Mouse (Mus musculus) lung, embryonic 14.5 days (tissue): ENCODE measurements around the gene Olfr1411. TPM values are rescaled to one million over a fixed set of nuclear protein-coding genes. Genes with fewer than 3 reads are reported as not detected.

Experiments
- ATAC-seq: fragments of 200-750 bp; cut with Nextera tagmentation; 2 replicates; pipeline ENCODE4 v1.8.0; 2017; ENCODE audit warnings: mild to moderate bottlenecking, moderate TSS enrichment, moderate library complexity; ENCODE audit not compliant: insufficient read depth
- DNase-seq: peaks from one replicate; pipeline ENCODE4 v3.0.0-alpha.2; 2015
- H3K27ac ChIP-seq: fragments of 300-500 bp; sonication (generic); 2 replicates; pipeline ENCODE4 v1.5.1; 2014; ENCODE audit warnings: low read depth, mild to moderate bottlenecking, moderate library complexity
- H3K27me3 ChIP-seq: fragments of 300-500 bp; sonication (generic); 2 replicates; pipeline ENCODE4 v1.6.1; 2014; ENCODE audit warnings: low read length, control low read depth; ENCODE audit not compliant: insufficient read depth
- H3K36me3 ChIP-seq: fragments of 300-500 bp; sonication (generic); 2 replicates; pipeline ENCODE4 v1.6.1; 2014; ENCODE audit warnings: control low read depth; ENCODE audit not compliant: insufficient read depth
- H3K4me1 ChIP-seq: fragments of 300-500 bp; sonication (generic); 2 replicates; pipeline ENCODE4 v1.6.1; 2014; ENCODE audit warnings: antibody characterized with exemption, control low read depth; ENCODE audit not compliant: insufficient read depth
- H3K4me2 ChIP-seq: fragments of 300-500 bp; sonication (generic); 2 replicates; pipeline ENCODE4 v1.6.1; 2014; ENCODE audit warnings: mild to moderate bottlenecking
- H3K4me3 ChIP-seq: fragments of 300-500 bp; sonication (generic); 2 replicates; pipeline ENCODE4 v1.5.1; 2014; ENCODE audit warnings: low read depth, low read length
- H3K9ac ChIP-seq: fragments of 300-500 bp; sonication (generic); 2 replicates; pipeline ENCODE4 v1.6.1; 2014
- H3K9me3 ChIP-seq: fragments of 300-500 bp; sonication (generic); 2 replicates; pipeline ENCODE4 v1.6.1; 2016; ENCODE audit warnings: low read depth, low read length, control low read depth
- CTCF ChIP-seq: IDR thresholded peaks from 2 replicates; pipeline ENCODE4 v1.5.1; 2016; ENCODE audit warnings: antibody characterized with exemption, low read depth
- WGBS: fragments of 180-500 bp; shearing (Covaris S2); extraction: QIAGEN DNeasy Blood & Tissue Kit; methylation state at CpG from one replicate; pipeline ENCODE4 v1.1.7; 2014; 5-methylcytosine and 5-hydroxymethylcytosine counted together
- polyA plus RNA-seq: library from polyadenylated mRNA; unstranded; fragments of >200 nt; fragmentation: Nextera tagmentation; extraction: Ambion mirVana; gene quantifications from 2 replicates; pipeline ENCODE4 v1.2.1, GENCODE M21; 2014

The Olfr1411 gene
- polyA plus RNA-seq, 1 experiment from 2014 or later: not detected

GRCm38 (mm10) chr1:92647026-92647425, 52.8 kb downstream of the Olfr1411 start:
- Histone ChIP-seq H3K9ac (no peak overlapping the region), H3K27ac (no peak overlapping the region), H3K4me1 (peaks cover 3% of the 10 kb centered on the region; the same call in 1 of the 2 replicates), H3K4me3 (no peak overlapping the region), H3K9me3 (no peaks in the 10 kb centered on the region), H3K27me3 (no peaks in the 10 kb centered on the region), H3K4me2 (no peak overlapping the region), H3K36me3 (no peaks in the 10 kb centered on the region)
- DNase-seq: no peak
- no peak for ATAC-seq
- WGBS: 60% methylated on average over 4 of the region's 4 CpGs
- TF ChIP-seq CTCF: no peak

Other genes with a start within 250 kb of the Olfr1411 start
- gene Ndufa10, start 120.6 kb upstream of the Olfr1411 start, polyA plus RNA-seq: 265 and 268 TPM in 2 replicates
- not detected in 2 replicates for gene Olfr1416, start 109.3 kb upstream of the Olfr1411 start, polyA plus RNA-seq
- gene Olfr1415, start 98.3 kb upstream of the Olfr1411 start, polyA plus RNA-seq: not detected in 2 replicates
- gene Olfr1414, start 75.8 kb upstream of the Olfr1411 start, polyA plus RNA-seq: not detected in 2 replicates
- not detected in 2 replicates for gene Olfr1413, start 23.1 kb upstream of the Olfr1411 start, polyA plus RNA-seq
- gene Olfr1412, start 8.6 kb upstream of the Olfr1411 start, polyA plus RNA-seq: not detected in 2 replicates
- not detected in 2 replicates for gene Olfr1410, start 11.4 kb downstream of the Olfr1411 start, polyA plus RNA-seq
- gene Olfr12, start 23.4 kb downstream of the Olfr1411 start, polyA plus RNA-seq: not detected in 2 replicates
- 391 and 414 TPM in 2 replicates for gene Cops9, start 47.6 kb downstream of the Olfr1411 start, polyA plus RNA-seq
- not detected in 2 replicates for gene Otos, start 54.4 kb downstream of the Olfr1411 start, polyA plus RNA-seq
- 36.3 and 42.4 TPM in 2 replicates for gene Gpc1, start 237.2 kb downstream of the Olfr1411 start, polyA plus RNA-seq